Comparison of ENCODE assay signal across 14 mouse cellular contexts in genomic region chr16:34525866-34526265, GRCm38 (mm10). TPM values are rescaled to one million over a fixed set of nuclear protein-coding genes. Genes with fewer than 3 reads are reported as not detected.
A peak's percentile ranks its signal among the peaks of the same experiment; 100 is the strongest.
DNase-seq lines count a peak whose midpoint lies in the region; ATAC-seq and TF ChIP-seq lines count a peak whose summit lies in the region.
"Had no signal": no experiment of that assay in that cellular context is flagged by ENCODE, and none has a peak within 500 bp of the region (broad histone marks: within the 10 kb centered on the region; RNA-seq: fewer than 3 reads in every experiment).

No protein-coding gene starts in this region.

- no peak overlapping the region for H3K4me3 ChIP-seq in forebrain, embryonic 14.5 days (ENCODE audit: low read depth, low read length)
- no peak overlapping the region for H3K4me3 ChIP-seq in forebrain, embryonic 10.5 days
- H3K4me3 ChIP-seq in lung, embryonic 14.5 days (ENCODE audit: low read depth, low read length), result no peak overlapping the region
- no peak overlapping the region for H3K4me3 ChIP-seq in left cerebral cortex, adult 2 months
- H3K4me3 ChIP-seq: liver, embryonic 13.5 days; neural tube, embryonic 13.5 days had no signal

- no peak for DNase-seq in forebrain, embryonic 14.5 days (ENCODE audit: low spot score)
- DNase-seq in forebrain, embryonic 10.5 days (ENCODE audit: extremely low spot score, low spot score), result no peak
- DNase-seq in lung, embryonic 14.5 days, result peak; percentile 31
- DNase-seq in lung, postnatal 25 days (ENCODE audit: low spot score), result no peak
- peak; percentile 51 to 62 for DNase-seq in left cerebral cortex, adult 2 months (ENCODE audit: extremely low spot score in 1 of 2, low spot score in 2 of 2)
- DNase-seq in telencephalon, adult 2 months (ENCODE audit: low read depth, low spot score), result peak; percentile 80
- no peak for DNase-seq in spleen, postnatal 14 days (ENCODE audit: low spot score in 2 of 2)
- DNase-seq: adrenal gland, adult 2 months; kidney, postnatal 4 days; liver, embryonic 13.5 days; thymus, adult 2 months had no signal

- H3K4me2 ChIP-seq in forebrain, embryonic 14.5 days (ENCODE audit: low read length), result no peak overlapping the region
- H3K4me2 ChIP-seq in lung, embryonic 14.5 days, result no peak overlapping the region
- H3K4me2 ChIP-seq: liver, embryonic 13.5 days; neural tube, embryonic 13.5 days had no signal

- no peak overlapping the region for H3K9ac ChIP-seq in forebrain, embryonic 14.5 days (ENCODE audit: low read length)
- H3K9ac ChIP-seq in lung, embryonic 14.5 days, result no peak overlapping the region
- H3K9ac ChIP-seq: liver, embryonic 13.5 days; neural tube, embryonic 13.5 days had no signal

- H3K36me3 ChIP-seq in forebrain, embryonic 14.5 days (ENCODE audit: control insufficient read depth, insufficient read depth, low read length), result no peaks in the 10 kb centered on the region
- no peaks in the 10 kb centered on the region for H3K36me3 ChIP-seq in forebrain, embryonic 10.5 days (replicated peaks)
- H3K36me3 ChIP-seq in lung, embryonic 14.5 days (ENCODE audit: insufficient read depth), result no peaks in the 10 kb centered on the region
- H3K36me3 ChIP-seq: G1E; liver, embryonic 13.5 days; neural tube, embryonic 13.5 days had no signal

- H3K27ac ChIP-seq in forebrain, embryonic 14.5 days (ENCODE audit: low read depth, low read length), result no peak overlapping the region
- H3K27ac ChIP-seq in forebrain, embryonic 10.5 days, result no peak overlapping the region
- no peak overlapping the region for H3K27ac ChIP-seq in lung, embryonic 14.5 days (ENCODE audit: low read depth)
- H3K27ac ChIP-seq in left cerebral cortex, adult 2 months, result peak overlapping the region; percentile 72
- H3K27ac ChIP-seq: liver, embryonic 13.5 days; neural tube, embryonic 13.5 days had no signal

- intact Hi-C loops in left cerebral cortex, adult 2 months (cut with DNase I), result loop anchor here (2.0 kb wide), 1 partner anchor 183 kb away; no protein-coding TSS in a partner anchor

- H3K9me3 ChIP-seq in forebrain, embryonic 14.5 days (replicated peaks; ENCODE audit: control insufficient read depth, low read length), result no peaks in the 10 kb centered on the region
- H3K9me3 ChIP-seq in forebrain, embryonic 10.5 days, result no peaks in the 10 kb centered on the region
- H3K9me3 ChIP-seq in lung, embryonic 14.5 days (ENCODE audit: low read depth, low read length), result no peaks in the 10 kb centered on the region
- H3K9me3 ChIP-seq: G1E; liver, embryonic 13.5 days; neural tube, embryonic 13.5 days had no signal

- TF ChIP-seq CTCF in lung, embryonic 14.5 days (IDR thresholded peaks at IDR 0.05; ENCODE audit: low read depth), result 0 out of 2 replicates have a peak, but pooled peaks have one; percentile 3
- TF ChIP-seq CTCF in left cerebral cortex, adult 2 months (IDR thresholded peaks at IDR 0.05), result peak; percentile 47

- H3K4me1 ChIP-seq in forebrain, embryonic 14.5 days (ENCODE audit: control insufficient read depth, insufficient read depth, low read length), result no peaks in the 10 kb centered on the region
- peaks cover 10% of the 10 kb centered on the region for H3K4me1 ChIP-seq in forebrain, embryonic 10.5 days
- H3K4me1 ChIP-seq in lung, embryonic 14.5 days (ENCODE audit: insufficient read depth), result peaks cover 7% of the 10 kb centered on the region

- H3K27me3 ChIP-seq in forebrain, embryonic 14.5 days (replicated peaks; ENCODE audit: control insufficient read depth, insufficient read depth, low read length), result no peaks in the 10 kb centered on the region
- no peaks in the 10 kb centered on the region for H3K27me3 ChIP-seq in forebrain, embryonic 10.5 days (ENCODE audit: poor library complexity, severe bottlenecking)
- no peaks in the 10 kb centered on the region for H3K27me3 ChIP-seq in lung, embryonic 14.5 days (ENCODE audit: insufficient read depth, low read length)
- H3K27me3 ChIP-seq: liver, embryonic 13.5 days; neural tube, embryonic 13.5 days had no signal

- 75% methylated on average over 8 of the region's 8 CpGs for WGBS in forebrain, embryonic 14.5 days
- whole genome bisulfite sequencing in forebrain, embryonic 10.5 days, result 82% methylated on average over 8 of the region's 8 CpGs
- 78% methylated on average over 8 of the region's 8 CpGs for WGBS in lung, embryonic 14.5 days

- ATAC-seq in forebrain, embryonic 14.5 days, result 0 out of 2 replicates have a peak, but pooled peaks have one; percentile 23
- no peak for ATAC-seq in lung, embryonic 14.5 days (ENCODE audit: insufficient read depth)
- no peak for ATAC-seq in granulocyte monocyte progenitor cell, adult 5-6 weeks (replicated peaks; ENCODE audit: poor library complexity, severe bottlenecking)

RNA-seq across cellular contexts. Expression of gene Kalrn, which starts 47.5 kb away (rescaled TPM):
- polyA plus RNA-seq in forebrain, embryonic 14.5 days (2014; fragmentation: Nextera tagmentation; extraction: Ambion mirVana), result 19.7 and 26.2 TPM in 2 replicates
- 11.0 and 11.2 TPM in 2 replicates for polyA plus RNA-seq in forebrain, embryonic 10.5 days (2016; fragmentation: Nextera tagmentation; extraction: Ambion mirVana)
- polyA plus RNA-seq in lung, embryonic 14.5 days (2014; fragmentation: Nextera tagmentation; extraction: Ambion mirVana), result 15.0 and 17.0 TPM in 2 replicates
- 100 to 1,000 TPM; 539 to 570 TPM for total RNA-seq in left cerebral cortex, adult 2 months (2021)
- total RNA-seq in granulocyte monocyte progenitor cell, adult 5-6 weeks (2014; fragmentation: Nextera tagmentation), result 3.0 and 3.8 TPM in 2 replicates
- 2.3 and 3.6 TPM in 2 replicates for total RNA-seq in granulocyte monocyte progenitor cell, adult 5-6 weeks (2017)

Comparison
In these comparisons a context has a peak if more than half of its experiments do, and no peak if none do; other contexts are left out.
1. DNase-seq: peak in lung, embryonic 14.5 days (single experiment), left cerebral cortex, adult 2 months (2 of 2) and telencephalon, adult 2 months (single experiment); none in forebrain, embryonic 14.5 days (single experiment), forebrain, embryonic 10.5 days (single experiment), lung, postnatal 25 days (single experiment) and spleen, postnatal 14 days (0 of 2).